Mouse (Mus musculus) left cerebral cortex, postnatal 25 days (tissue): ENCODE measurements around the gene Dnajb2. TPM values are rescaled to one million over a fixed set of nuclear protein-coding genes. Genes with fewer than 3 reads are reported as not detected.

Source experiments
- DNase-seq, 2 experiments: peaks; one replicate each; pipeline ENCODE4 v3.0.0; 2022; ENCODE audit warnings: low spot score in 2 of 2, mixed read lengths in 1 of 2
- intact Hi-C: fragments of 180-260 bp; cut with DNase I; formaldehyde crosslinking; loops from one replicate; pipeline ENCODE4 v1.15.1; 2025
- microRNA-seq, 2 experiments: library from miRNA; unstranded; fragments of <30 nt; microRNA quantifications; one replicate each; pipeline ENCODE4 v1.2.0; 2022
- total RNA-seq, 2 experiments: library from RNA; stranded (reverse); gene quantifications; 2 replicates each; pipeline ENCODE4 v1.2.3; 2021

Gene Dnajb2
- total RNA-seq, 2 experiments from 2014 or later, result 86.2 to 91.0 TPM

DNA sequence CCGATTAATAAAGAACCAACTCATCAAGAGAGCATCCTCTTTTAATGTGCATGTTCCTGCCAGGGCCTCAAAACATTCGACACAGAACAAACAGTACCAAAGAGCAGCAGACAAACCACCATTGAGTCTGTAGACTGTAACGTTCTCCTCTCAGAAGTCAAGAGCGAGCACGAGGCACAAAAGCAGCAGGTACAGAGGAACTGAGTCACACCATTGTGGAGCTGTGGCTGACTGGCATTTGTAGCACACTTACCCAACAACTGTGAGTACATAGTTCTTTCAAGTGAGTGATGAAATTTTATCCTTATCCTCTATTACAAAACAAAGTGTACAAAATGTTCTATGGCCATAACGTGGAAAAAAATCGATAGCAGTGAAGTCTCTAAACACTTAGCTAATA is 48.7 kb downstream of the Dnajb2 start:
- DNase-seq, result no peak
- intact Hi-C loops, result no loop called here

DNA sequence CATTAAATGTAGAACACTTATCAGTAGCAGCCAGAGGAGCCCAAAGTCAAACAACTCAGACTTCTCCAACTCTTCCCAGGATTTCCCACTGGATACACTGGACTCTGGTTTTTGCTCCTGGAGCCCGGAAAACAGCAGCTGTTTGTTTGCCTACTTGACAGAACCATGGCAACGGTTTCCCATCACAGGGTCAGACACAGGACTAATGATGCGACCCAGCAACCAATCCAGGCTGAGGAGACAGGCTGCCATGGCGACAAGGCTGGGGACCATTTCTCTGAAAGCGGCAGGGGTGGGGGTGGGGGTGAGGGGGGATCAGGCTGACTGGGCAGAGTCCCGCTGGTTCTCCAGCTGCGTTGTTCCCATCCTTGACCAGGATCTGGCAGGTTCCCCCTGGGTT is 53.2 kb downstream of the Dnajb2 start:
- DNase-seq, result peak in 1 of 2 experiments; percentile 49
- intact Hi-C loops, result no loop called here

DNA sequence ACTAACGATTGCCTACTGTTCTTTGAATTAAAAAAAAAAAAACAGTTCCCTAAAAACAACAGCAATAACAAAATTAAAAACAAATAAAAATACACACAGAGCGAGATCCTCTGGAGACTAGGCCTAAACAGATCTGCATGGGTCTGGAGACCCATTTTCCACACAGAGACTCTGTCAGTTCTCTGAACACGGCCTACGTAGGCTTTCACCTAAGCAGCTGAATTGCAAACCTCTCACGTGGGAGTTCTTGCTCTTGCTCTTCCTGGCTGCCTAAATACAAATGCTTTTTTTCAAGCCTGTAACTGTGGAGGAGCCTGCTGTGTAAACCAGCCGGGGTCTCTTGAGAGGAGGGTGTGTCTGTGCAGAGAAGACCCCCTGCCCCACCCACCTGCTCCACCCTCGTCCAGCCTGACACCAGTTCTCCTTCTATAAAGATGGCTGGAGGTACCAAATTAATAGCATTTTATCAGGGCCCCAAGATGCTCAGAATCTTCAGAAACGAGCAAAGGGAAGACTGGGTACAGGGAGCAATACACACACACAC is 53.8 kb downstream of the Dnajb2 start:
- peak in 1 of 2 experiments; percentile 59 for DNase-seq
- intact Hi-C loops, result loop anchor here (2.0 kb wide), 1 partner anchor 27 kb away; no protein-coding TSS in a partner anchor

GRCm38 (mm10) chr1:75290582-75290981 is 54.4 kb downstream of the Dnajb2 start:
- intact Hi-C loops, result loop anchor here (2.0 kb wide), 1 partner anchor 28 kb away; no protein-coding TSS in a partner anchor
- peak; percentile 66 to 86 for DNase-seq

- intact Hi-C loops, result loop anchor here (2.0 kb wide), 1 partner anchor 29 kb away; no protein-coding TSS in a partner anchor
- DNase-seq, result no peak
Observed at GRCm38 (mm10) chr1:75291321-75291720, 55.1 kb downstream of the Dnajb2 start.

DNA sequence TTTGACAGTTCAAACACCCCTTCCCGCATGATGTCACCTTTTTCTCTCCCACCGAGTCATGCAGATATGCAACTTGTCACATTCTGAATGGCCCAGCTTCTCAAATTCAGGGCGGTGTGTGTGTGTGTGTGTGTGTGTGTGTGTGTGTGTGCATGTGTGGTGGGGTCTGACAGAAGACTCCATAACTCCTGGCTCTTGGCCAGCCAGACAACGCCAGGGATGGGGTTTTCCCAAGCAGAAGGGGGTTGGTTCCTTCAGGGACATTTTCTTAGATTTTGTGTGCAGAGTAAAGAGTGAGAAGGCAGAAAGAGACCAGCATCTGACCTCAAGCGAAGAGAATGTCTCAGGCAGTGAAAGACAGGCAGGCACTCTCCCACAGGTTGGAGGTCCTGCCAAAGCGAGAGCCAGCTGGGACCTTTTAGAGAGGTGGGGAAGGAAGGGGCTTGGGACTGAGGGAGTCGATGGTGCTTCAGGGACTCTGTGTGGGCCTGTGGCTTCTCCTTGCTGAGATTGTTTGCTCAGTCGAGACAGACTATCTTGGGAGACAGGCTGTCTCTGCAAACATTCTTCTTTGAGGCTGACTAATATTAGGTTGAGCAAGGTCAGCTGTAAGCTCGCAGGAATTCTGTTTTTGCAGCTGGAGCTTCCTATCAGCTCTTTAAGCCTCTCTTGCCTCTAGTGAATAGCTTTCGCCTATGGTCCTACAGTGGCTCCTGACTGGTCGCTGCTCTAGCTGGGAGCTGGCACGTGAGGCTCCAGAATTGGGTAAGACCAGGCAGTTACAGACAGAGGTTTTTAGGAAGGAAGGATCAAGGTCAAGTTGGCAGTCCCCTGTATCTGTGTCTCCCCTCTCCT is 56.5 kb downstream of the Dnajb2 start:
- intact Hi-C loops, result no loop called here

DNA sequence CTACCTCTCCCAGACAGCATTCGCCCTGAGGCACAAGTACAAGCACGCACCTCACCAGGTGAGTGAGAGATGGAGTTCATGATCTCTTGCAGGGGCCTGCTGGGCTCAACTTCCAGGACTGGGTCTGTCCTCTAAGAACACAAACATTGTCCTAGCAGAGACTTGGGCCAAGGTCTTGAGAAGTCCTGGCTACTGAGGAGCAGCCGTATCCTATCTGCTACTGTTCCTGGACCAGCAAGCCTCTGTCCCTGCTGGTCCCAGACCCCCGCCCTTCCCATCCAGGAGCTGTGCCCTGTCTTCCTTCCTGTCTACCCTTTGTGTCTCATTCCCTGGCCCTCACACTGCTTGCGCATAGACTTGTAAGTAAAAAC is 57.1 kb downstream of the Dnajb2 start:
- no peak for DNase-seq
- intact Hi-C loops, result no loop called here

More for the DNA sequence above, 56.5 kb downstream of the Dnajb2 start:
- no peak for DNase-seq

GRCm38 (mm10) chr1:75294294-75294693 is 58.1 kb downstream of the Dnajb2 start:
- intact Hi-C loops, result no loop called here
- peak in 1 of 2 experiments; percentile 75 for DNase-seq

Small RNA genes lying within 50 kb of the gene (microRNA-seq; reads per million reads assigned to microRNA genes)
- 0 reads per million in 2 experiments for gene Gm27943

Other genes starting within 250 kb of the Dnajb2 start
- gene Nhej1, start 111.2 kb upstream of the Dnajb2 start, total RNA-seq, result 1 to 10 TPM; 2.7 to 3.0 TPM
- gene Slc23a3, start 102.5 kb upstream of the Dnajb2 start, total RNA-seq, result 1 to 10 TPM; 1.3 to 1.9 TPM
- 10 to 100 TPM; 32.6 to 34.0 TPM for gene Cnppd1, start 93.7 kb upstream of the Dnajb2 start, total RNA-seq
- 100 to 1,000 TPM; 190 to 200 TPM for gene Retreg2, start 93.6 kb upstream of the Dnajb2 start, total RNA-seq
- 10 to 100 TPM; 23.6 to 24.1 TPM for gene Zfand2b, start 67.8 kb upstream of the Dnajb2 start, total RNA-seq
- gene Abcb6, start 56.0 kb upstream of the Dnajb2 start, total RNA-seq, result 10 to 100 TPM; 22.5 to 24.8 TPM
- 10 to 100 TPM; 21.9 to 27.8 TPM for gene Ankzf1, start 44.3 kb upstream of the Dnajb2 start, total RNA-seq
- 100 to 1,000 TPM; 134 to 137 TPM for gene Atg9a, start 44.2 kb upstream of the Dnajb2 start, total RNA-seq
- gene Glb1l, start 25.6 kb upstream of the Dnajb2 start, total RNA-seq, result 10 to 100 TPM; 14.3 to 15.4 TPM
- gene Stk16, start 25.6 kb upstream of the Dnajb2 start, total RNA-seq, result 10 to 100 TPM; 92.2 to 94.4 TPM
- gene Tuba4a, start 16.5 kb upstream of the Dnajb2 start, total RNA-seq, result 100 to 1,000 TPM; 682 to 699 TPM
- gene A630095N17Rik, start 4.3 kb upstream of the Dnajb2 start, total RNA-seq, result not detected
- 100 to 1,000 TPM; 491 to 494 TPM for gene Ptprn, start 28.1 kb downstream of the Dnajb2 start, total RNA-seq
- gene Resp18, start 42.0 kb downstream of the Dnajb2 start, total RNA-seq, result 100 to 1,000 TPM; 115 to 126 TPM
- gene Dnpep, start 81.6 kb downstream of the Dnajb2 start, total RNA-seq, result 10 to 100 TPM; 48.9 to 52.5 TPM
- gene Des, start 123.9 kb downstream of the Dnajb2 start, total RNA-seq, result 1 to 10 TPM in 1 of 2 experiments, under 1 TPM in 1; 0.99 to 1.1 TPM
- gene Speg, start 138.9 kb downstream of the Dnajb2 start, total RNA-seq, result 100 to 1,000 TPM; 192 to 208 TPM
- gene Gmppa, start 199.5 kb downstream of the Dnajb2 start, total RNA-seq, result 10 to 100 TPM; 58.8 to 61.0 TPM
- 10 to 100 TPM; 10.4 to 20.6 TPM for gene Asic4, start 214.0 kb downstream of the Dnajb2 start, total RNA-seq
- gene Chpf, start 242.9 kb downstream of the Dnajb2 start, total RNA-seq, result 10 to 100 TPM; 82.1 to 82.4 TPM
- gene Tmem198, start 243.1 kb downstream of the Dnajb2 start, total RNA-seq, result 100 to 1,000 TPM in 1 of 2 experiments, 10 to 100 TPM in 1; 92.9 to 111 TPM